Mouse (Mus musculus) liver, embryonic 15.5 days (tissue): ENCODE data around the gene Ggt6. TPM values are rescaled to one million over a fixed set of nuclear protein-coding genes. Genes with fewer than 3 reads are reported as not detected.
A peak's percentile ranks its signal among the peaks of the same experiment; 100 is the strongest.

Experiments
- ATAC-seq: fragments of 200-750 bp; cut with Nextera tagmentation; 2 replicates; pipeline ENCODE4 v1.8.0; 2017; ENCODE audit warnings: moderate number of reproducible peaks, mild to moderate bottlenecking, moderate library complexity; ENCODE audit not compliant: insufficient read depth
- H3K27ac ChIP-seq: fragments of 300-500 bp; sonication (generic); replicated peaks from 2 replicates; pipeline ENCODE4 v1.5.1; 2015; ENCODE audit warnings: mild to moderate bottlenecking, inconsistent platforms
- H3K27me3 ChIP-seq: fragments of 300-500 bp; sonication (generic); 2 replicates; pipeline ENCODE4 v1.6.1; 2015; ENCODE audit warnings: mild to moderate bottlenecking, inconsistent platforms
- H3K36me3 ChIP-seq: fragments of 300-500 bp; sonication (generic); replicated peaks from 2 replicates; pipeline ENCODE4 v1.6.1; 2015; ENCODE audit warnings: moderate library complexity, mild to moderate bottlenecking, inconsistent platforms
- H3K4me1 ChIP-seq: fragments of 300-500 bp; sonication (generic); replicated peaks from 2 replicates; pipeline ENCODE4 v1.6.1; 2015; ENCODE audit warnings: inconsistent platforms
- H3K4me2 ChIP-seq: fragments of 300-500 bp; sonication (generic); 2 replicates; pipeline ENCODE4 v1.6.1; 2015; ENCODE audit warnings: moderate library complexity, mild to moderate bottlenecking, inconsistent platforms
- H3K4me3 ChIP-seq: fragments of 300-500 bp; sonication (generic); replicated peaks from 2 replicates; pipeline ENCODE4 v1.5.1; 2015; ENCODE audit warnings: mild to moderate bottlenecking, inconsistent platforms
- H3K9ac ChIP-seq: fragments of 300-500 bp; sonication (generic); 2 replicates; pipeline ENCODE4 v1.6.1; 2015; ENCODE audit warnings: moderate library complexity, mild to moderate bottlenecking, inconsistent platforms
- H3K9me3 ChIP-seq: fragments of 300-500 bp; sonication (generic); replicated peaks from 2 replicates; pipeline ENCODE4 v1.6.1; 2016; ENCODE audit warnings: inconsistent platforms
- WGBS: fragments of 180-500 bp; shearing (Covaris S2); methylation state at CpG from one replicate; pipeline ENCODE4 v1.1.7; 2015; ENCODE audit warnings: mixed read lengths; ENCODE audit not compliant: insufficient replicate concordance; 5-methylcytosine and 5-hydroxymethylcytosine counted together
- polyA plus RNA-seq: library from polyadenylated mRNA; unstranded; fragments of >200 nt; fragmentation: Nextera tagmentation; extraction: Ambion mirVana; gene quantifications from 2 replicates; pipeline ENCODE4 v1.2.1, GENCODE M21; 2015

Ggt6 gene
- polyA plus RNA-seq, 1 experiment from 2014 or later, result 0.32 TPM

- Histone ChIP-seq H3K27me3 (peaks cover 8% of the 10 kb centered on the region), H3K36me3 (no peaks in the 10 kb centered on the region), H3K9me3 (no peaks in the 10 kb centered on the region), H3K27ac (no peak overlapping the region), H3K9ac (no peak overlapping the region), H3K4me3 (no peak overlapping the region), H3K4me1 (no peaks in the 10 kb centered on the region; the same call in 1 of the 2 replicates), H3K4me2 (no peak overlapping the region)
- no peak for ATAC-seq
- 84% methylated on average over 12 of the region's 12 CpGs for WGBS
Observed at GRCm38 (mm10) chr11:72401068-72401467, 34.3 kb upstream of the Ggt6 start.

DNA sequence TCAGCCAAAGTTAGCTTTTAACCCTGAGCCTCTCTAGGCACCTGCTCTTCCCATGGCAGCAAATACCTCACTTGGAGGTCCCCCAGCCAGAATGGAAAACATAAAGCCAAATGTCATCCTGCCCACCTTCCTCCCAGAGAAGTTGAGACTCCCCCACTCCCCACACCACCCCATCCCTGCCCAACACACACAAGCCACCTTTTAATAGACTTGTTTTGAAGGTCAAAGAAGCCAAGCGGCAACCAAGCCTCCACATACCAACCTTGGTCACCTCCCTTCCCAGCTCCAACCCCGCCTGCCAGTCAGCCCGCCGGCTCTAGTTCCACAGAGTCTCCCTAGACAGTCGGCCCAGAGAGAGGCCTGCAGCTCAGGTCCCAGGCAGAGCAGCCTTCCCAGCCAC is 33.3 kb upstream of the Ggt6 start:
- no peak overlapping the region for H3K27ac ChIP-seq
- H3K4me1 ChIP-seq, result peaks cover 2% of the 10 kb centered on the region
- no peaks in the 10 kb centered on the region for H3K36me3 ChIP-seq
- WGBS, result 78% methylated on average over 5 of the region's 5 CpGs
- no peak overlapping the region for H3K4me2 ChIP-seq
- no peak overlapping the region for H3K9ac ChIP-seq
- no peak overlapping the region for H3K4me3 ChIP-seq
- no peaks in the 10 kb centered on the region for H3K9me3 ChIP-seq
- peaks cover 11% of the 10 kb centered on the region for H3K27me3 ChIP-seq
- ATAC-seq, result no peak

GRCm38 (mm10) chr11:72402969-72403368 is 32.4 kb upstream of the Ggt6 start:
- peaks cover 11% of the 10 kb centered on the region; the same call in 1 of the 2 replicates for H3K27me3 ChIP-seq
- H3K27ac ChIP-seq, result no peak overlapping the region
- no peaks in the 10 kb centered on the region for H3K36me3 ChIP-seq
- no peak overlapping the region for H3K4me2 ChIP-seq
- ATAC-seq, result no peak
- peaks cover 12% of the 10 kb centered on the region for H3K4me1 ChIP-seq
- H3K9me3 ChIP-seq, result no peaks in the 10 kb centered on the region
- no peak overlapping the region for H3K4me3 ChIP-seq
- 74% methylated on average over 12 of the region's 12 CpGs for WGBS
- H3K9ac ChIP-seq, result no peak overlapping the region

DNA sequence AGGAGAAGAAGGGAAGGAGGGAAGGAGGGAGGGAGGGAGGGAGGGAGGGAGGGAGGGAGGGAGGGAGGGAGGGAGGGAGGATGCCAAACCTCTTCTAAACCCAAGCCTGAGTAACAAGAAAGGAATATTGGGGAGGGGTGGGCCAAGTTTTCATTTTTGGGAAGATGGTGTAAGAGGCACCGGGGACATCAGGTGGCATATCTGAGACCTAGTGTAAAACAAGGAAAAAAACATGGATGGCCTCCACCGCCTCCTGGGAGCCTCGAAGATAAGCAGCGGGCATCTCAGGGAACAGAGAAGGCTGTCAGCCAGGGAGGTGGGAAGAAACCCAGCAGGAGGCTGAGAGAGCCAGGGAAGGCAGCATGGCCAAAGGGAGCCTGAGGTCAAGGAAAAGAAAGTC is 29.8 kb upstream of the Ggt6 start:
- peaks cover 19% of the 10 kb centered on the region for H3K4me1 ChIP-seq
- 62% methylated on average over 4 of the region's 4 CpGs for WGBS
- H3K27ac ChIP-seq, result no peak overlapping the region
- ATAC-seq, result no peak
- no peak overlapping the region for H3K4me3 ChIP-seq
- no peaks in the 10 kb centered on the region for H3K36me3 ChIP-seq
- H3K9me3 ChIP-seq, result no peaks in the 10 kb centered on the region
- H3K27me3 ChIP-seq, result peaks cover 33% of the 10 kb centered on the region
- no peak overlapping the region for H3K4me2 ChIP-seq
- no peak overlapping the region for H3K9ac ChIP-seq

GRCm38 (mm10) chr11:72406079-72406675 is 29.1 kb upstream of the Ggt6 start:
- peaks cover 40% of the 10 kb centered on the region for H3K27me3 ChIP-seq
- no peak overlapping the region for H3K27ac ChIP-seq
- peaks cover 26% of the 10 kb centered on the region for H3K4me1 ChIP-seq
- WGBS, result 62% methylated on average over 8 of the region's 8 CpGs
- no peak overlapping the region for H3K9ac ChIP-seq
- H3K36me3 ChIP-seq, result no peaks in the 10 kb centered on the region
- H3K4me2 ChIP-seq, result no peak overlapping the region
- ATAC-seq, result no peak
- H3K9me3 ChIP-seq, result no peaks in the 10 kb centered on the region
- no peak overlapping the region for H3K4me3 ChIP-seq

DNA sequence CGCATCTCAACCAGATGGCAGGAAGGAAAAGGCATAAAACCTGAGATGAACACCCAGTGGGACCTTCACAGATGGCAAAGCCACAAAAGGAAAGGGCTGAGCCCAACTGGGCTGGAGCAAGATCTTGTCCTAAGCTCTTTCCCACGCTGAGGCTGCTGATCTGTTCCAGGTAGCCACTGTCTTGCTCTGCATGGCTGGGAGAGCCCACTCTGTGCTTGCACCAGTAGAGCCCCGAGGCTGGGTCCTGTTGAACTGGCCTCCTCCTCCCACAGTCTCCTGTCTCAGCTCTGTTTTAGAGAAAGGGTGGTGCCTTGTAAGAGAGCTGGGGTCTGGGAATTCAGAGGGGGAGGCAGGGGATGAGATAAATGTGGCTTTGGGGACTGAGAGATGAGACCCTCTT is 28.2 kb upstream of the Ggt6 start:
- no peaks in the 10 kb centered on the region for H3K36me3 ChIP-seq
- H3K9me3 ChIP-seq, result no peaks in the 10 kb centered on the region
- H3K4me3 ChIP-seq, result no peak overlapping the region
- WGBS, result 9% methylated on average over 3 of the region's 3 CpGs
- H3K27me3 ChIP-seq, result peaks cover 49% of the 10 kb centered on the region
- peaks cover 34% of the 10 kb centered on the region for H3K4me1 ChIP-seq
- no peak overlapping the region for H3K9ac ChIP-seq
- ATAC-seq, result no peak
- H3K27ac ChIP-seq, result no peak overlapping the region
- H3K4me2 ChIP-seq, result no peak overlapping the region

GRCm38 (mm10) chr11:72407574-72407973 is 27.8 kb upstream of the Ggt6 start:
- Histone ChIP-seq H3K9ac (no peak overlapping the region), H3K4me1 (peaks cover 34% of the 10 kb centered on the region), H3K4me3 (no peak overlapping the region), H3K36me3 (no peaks in the 10 kb centered on the region), H3K9me3 (no peaks in the 10 kb centered on the region), H3K27me3 (peaks cover 54% of the 10 kb centered on the region), H3K4me2 (0 out of 2 replicates have a peak overlapping the region, but pooled peaks have one; percentile 27), H3K27ac (no peak overlapping the region)
- WGBS, result 10% methylated on average over 7 of the region's 7 CpGs
- ATAC-seq, result no peak

DNA sequence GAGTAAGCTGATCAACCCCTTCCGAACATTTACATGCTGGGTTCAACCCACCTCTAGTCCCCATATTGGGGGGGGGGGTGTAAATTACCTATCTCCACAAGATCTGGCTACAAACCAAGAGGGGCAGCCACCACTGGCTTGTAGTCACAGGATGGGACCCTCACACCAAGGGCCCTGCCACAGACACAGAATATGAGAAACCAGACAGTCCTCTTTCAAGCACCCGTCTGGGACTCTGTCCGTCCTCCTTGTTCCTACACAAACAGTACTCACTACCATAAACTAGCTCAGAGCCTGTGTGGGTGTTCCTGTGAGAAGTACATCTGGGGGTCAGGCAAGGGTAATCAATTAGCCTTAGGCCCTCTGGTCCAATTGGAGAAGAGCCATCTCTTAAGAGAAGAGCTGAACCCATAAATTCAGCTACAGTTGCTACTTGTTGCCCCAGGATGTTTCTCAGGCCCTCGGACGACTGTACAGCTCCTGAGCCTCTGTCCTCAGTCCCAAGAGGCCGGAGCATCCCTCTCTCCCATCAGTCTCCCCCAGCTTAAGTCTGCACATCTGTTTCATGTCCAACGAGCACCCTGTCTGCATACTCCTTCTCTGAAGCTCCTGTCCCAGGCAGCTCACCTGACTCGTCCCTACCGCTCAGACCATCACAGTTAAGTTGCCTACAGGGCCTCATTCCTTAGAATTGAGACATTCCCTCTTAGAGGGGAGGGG is 26.7 kb upstream of the Ggt6 start:
- Histone ChIP-seq H3K4me3 (no peak overlapping the region), H3K9me3 (no peaks in the 10 kb centered on the region), H3K9ac (no peak overlapping the region), H3K4me2 (no peak overlapping the region), H3K27ac (no peak overlapping the region), H3K27me3 (peaks cover 63% of the 10 kb centered on the region), H3K4me1 (peaks cover 34% of the 10 kb centered on the region), H3K36me3 (no peaks in the 10 kb centered on the region)
- ATAC-seq, result no peak
- 65% methylated on average over 9 of the region's 9 CpGs for WGBS

DNA sequence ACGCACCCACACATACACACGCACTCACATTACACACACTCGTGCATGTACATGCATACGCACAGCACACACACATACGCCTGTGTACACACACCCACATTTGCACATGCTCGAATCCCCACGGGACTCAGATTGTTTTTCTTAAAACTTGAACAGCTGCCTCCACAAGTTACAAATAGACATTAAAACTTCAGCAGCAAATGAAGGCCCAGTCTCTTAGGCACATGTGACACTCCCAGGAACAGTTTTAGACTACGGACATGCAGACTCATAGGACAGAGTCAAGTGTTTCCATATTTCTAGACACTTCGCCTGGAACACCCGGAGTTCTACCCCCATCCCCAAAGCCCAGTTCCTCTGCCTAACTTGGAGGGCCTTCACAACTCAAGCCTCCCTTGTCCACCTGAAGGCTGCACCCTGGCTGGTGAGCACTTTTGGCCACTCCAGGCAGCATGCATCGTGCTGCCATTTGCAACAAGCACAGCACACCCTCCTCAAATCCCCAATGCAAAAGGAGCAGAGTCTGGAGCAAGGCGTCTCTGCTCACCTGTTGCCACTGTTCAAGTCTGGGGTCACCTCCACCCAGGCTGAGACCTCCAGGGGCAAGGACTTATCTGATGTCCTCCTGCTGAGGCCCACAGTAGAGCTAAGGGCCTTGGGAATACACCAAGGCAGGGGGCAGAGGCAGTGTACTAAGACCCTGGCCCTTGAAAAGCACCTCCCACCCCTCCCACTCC is 25.5 kb upstream of the Ggt6 start:
- ATAC-seq, result no peak
- H3K9ac ChIP-seq, result no peak overlapping the region
- H3K27ac ChIP-seq, result no peak overlapping the region
- no peaks in the 10 kb centered on the region for H3K9me3 ChIP-seq
- peaks cover 39% of the 10 kb centered on the region for H3K4me1 ChIP-seq
- H3K4me2 ChIP-seq, result peak overlapping the region; percentile 94
- H3K36me3 ChIP-seq, result no peaks in the 10 kb centered on the region
- H3K4me3 ChIP-seq, result no peak overlapping the region; the same call in 1 of the 2 replicates
- peaks cover 68% of the 10 kb centered on the region for H3K27me3 ChIP-seq
- WGBS, result 71% methylated on average over 12 of the region's 12 CpGs

DNA sequence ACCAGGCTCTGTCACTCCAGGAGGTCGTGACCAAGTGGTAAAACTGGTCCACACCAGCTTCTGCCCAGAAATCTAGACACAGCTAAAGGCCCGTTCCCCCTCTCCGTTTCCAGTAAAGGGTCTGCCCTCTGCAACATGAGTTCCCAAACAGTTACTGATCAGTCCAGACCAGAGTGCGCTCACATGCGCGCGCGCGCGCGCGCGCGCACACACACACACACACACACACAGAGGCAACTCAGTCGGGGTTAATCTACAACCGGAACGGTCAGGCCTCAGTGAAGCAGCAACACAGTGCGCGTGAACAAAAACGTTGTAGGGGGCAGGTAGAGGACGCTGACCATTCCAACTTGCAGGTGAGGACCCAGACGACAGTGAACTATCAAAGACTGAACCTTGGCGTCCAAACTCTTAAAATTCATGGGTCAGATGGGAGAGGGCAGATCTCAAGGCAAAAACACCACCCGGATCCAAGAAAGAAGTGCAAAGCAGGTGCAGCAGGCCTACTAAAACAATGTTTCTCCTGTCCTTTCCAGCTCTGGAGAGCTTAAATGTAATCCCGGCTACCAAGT is 24.7 kb upstream of the Ggt6 start:
- Histone ChIP-seq H3K27ac (no peak overlapping the region), H3K9me3 (no peaks in the 10 kb centered on the region), H3K9ac (no peak overlapping the region; the same call in 1 of the 2 replicates), H3K36me3 (no peaks in the 10 kb centered on the region), H3K4me2 (peak overlapping the region; percentile 94), H3K4me1 (peaks cover 47% of the 10 kb centered on the region), H3K27me3 (peaks cover 68% of the 10 kb centered on the region), H3K4me3 (peak overlapping the region; percentile 60)
- WGBS, result 4% methylated on average over 25 of the region's 25 CpGs
- 0 out of 2 replicates have a peak, but pooled peaks have one; percentile 17 for ATAC-seq
